Mouse (Mus musculus) kidney, adult 2 months (tissue): ENCODE data around the gene Pcgf2.

ENCODE experiments used
- CTCF ChIP-seq: fragments of 200-500 bp; conservative IDR thresholded peaks from 2 replicates; pipeline ENCODE4 v1.5.1; 2011; ENCODE audit warnings: low read depth, mild to moderate bottlenecking, control low read depth, low read length, moderate library complexity, mixed read lengths; ENCODE audit not compliant: insufficient read depth, insufficient read length
- POLR2A ChIP-seq: fragments of 200-500 bp; IDR thresholded peaks from one replicate; pipeline ENCODE4 v1.6.1; 2011; ENCODE audit warnings: low read depth, low read length, control low read depth

- TF ChIP-seq CTCF: no peak
- no peak for TF ChIP-seq POLR2A
These were observed 24.1 kb downstream of the Pcgf2 start for GRCm38 (mm10) chr11:97676050-97676754.
